Mouse (Mus musculus): Measurements from ENCODE around the gene Tmem262. TPM values are rescaled to one million over a fixed set of nuclear protein-coding genes. Genes with fewer than 3 reads are reported as not detected.

Tmem262 gene
- total RNA-seq (2014; rRNA removed) (not detected in 2 replicates), polyA plus RNA-seq (2015; fragmentation: Nextera tagmentation; extraction: Ambion mirVana) (not detected in 2 replicates)

DNA sequence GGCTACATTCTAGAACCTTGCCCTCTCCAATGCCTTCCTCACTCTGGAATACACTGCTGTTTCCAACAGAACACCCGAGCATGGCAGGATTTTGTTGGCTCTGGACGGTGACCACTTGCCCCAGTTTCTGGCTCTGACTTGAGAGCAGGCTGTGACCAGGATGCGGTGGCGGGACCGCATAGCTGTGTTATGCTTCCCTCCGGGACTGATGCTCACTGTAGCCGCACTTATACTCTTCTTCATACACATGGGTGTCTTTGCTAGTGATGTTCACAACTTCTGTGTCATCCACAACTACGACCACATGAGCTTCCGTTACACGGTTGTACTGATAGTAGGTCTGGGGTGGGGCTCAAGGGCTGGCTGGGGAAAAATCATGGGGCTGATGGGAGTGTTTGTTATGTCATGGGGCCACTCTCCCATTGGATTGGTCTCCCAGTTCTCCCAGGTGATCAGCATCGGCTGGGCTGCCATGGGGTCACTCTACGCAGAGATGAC is at the start of gene Tmem262:
Gene Tmem262, plus strand, starts transcription at position 51 of the 498 bp plus-strand sequence.
- ATAC-seq: no peak
- no peaks in the 10 kb centered on the region for H3K27me3 ChIP-seq (ENCODE audit: insufficient read depth, low read length)

DNA sequence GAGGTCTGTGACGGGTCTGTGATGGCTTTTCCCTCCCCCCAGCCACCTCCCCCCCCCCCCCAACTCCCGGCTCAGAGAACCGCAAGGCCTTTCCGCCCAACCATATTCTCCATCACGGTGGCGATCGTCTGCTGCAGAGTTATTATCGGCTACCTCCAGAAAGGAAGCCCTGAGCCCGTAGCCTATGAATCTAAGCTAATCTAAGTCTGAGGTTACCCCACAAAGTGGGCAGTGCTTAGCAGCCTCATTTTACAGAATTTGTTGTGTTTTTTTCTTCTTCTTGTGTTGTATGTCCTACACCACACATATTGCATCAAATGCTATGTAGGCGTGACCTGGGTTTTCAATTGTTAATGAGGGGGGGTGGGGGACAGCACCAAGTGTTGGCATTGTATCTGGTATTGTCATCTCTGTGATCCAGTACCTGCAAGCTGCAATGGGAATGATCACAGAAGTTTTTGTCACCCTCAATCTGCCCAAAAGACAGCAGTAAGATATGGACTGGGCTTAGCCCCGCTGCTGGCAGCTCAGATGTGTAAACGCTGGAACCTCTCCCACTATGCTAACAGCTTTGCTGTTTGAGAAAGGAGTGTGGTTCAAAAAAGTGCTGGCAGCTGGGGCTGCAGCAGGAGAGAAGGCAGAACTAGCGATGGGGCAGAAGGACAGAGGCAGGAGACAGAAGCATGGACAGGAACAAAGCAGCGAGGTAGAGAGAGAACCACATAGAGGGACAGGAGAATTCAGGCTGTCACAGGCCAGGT is 49.1 kb upstream of the Tmem262 start:
- WGBS: 78% methylated on average over 14 of the region's 14 CpGs
- H3K36me3 ChIP-seq (ENCODE audit: insufficient read depth): no peaks in the 10 kb centered on the region
- H3K4me3 ChIP-seq (ENCODE audit: low read depth, low read length): no peak overlapping the region
- ATAC-seq (no peak), DNase-seq (no peak)
- no peak overlapping the region for H3K27ac ChIP-seq (ENCODE audit: low read depth, low read length)
- TF ChIP-seq CTCF (IDR thresholded peaks at IDR 0.05; ENCODE audit: low read depth): no peak
- no peaks in the 10 kb centered on the region for H3K27me3 ChIP-seq (ENCODE audit: insufficient read depth, low read length)
- no peak overlapping the region for H3K9ac ChIP-seq
- no peaks in the 10 kb centered on the region for H3K9me3 ChIP-seq (ENCODE audit: low read length)
- H3K4me2 ChIP-seq (ENCODE audit: low read depth): no peak overlapping the region
- H3K4me1 ChIP-seq (ENCODE audit: insufficient read depth): no peaks in the 10 kb centered on the region

More for the DNA sequence above, at the start of gene Tmem262:
- no peak within 1 kb of the TSS for H3K4me3 ChIP-seq (ENCODE audit: low read depth, low read length)
- no peak for TF ChIP-seq CTCF (IDR thresholded peaks at IDR 0.05; ENCODE audit: low read depth)
- no peak for DNase-seq
- peaks cover 15% of the 10 kb centered on the region; the same call in 1 of the 2 replicates for H3K4me1 ChIP-seq (ENCODE audit: insufficient read depth)
- H3K36me3 ChIP-seq (ENCODE audit: insufficient read depth): peaks cover 41% of the 10 kb centered on the region
- no peak within 1 kb of the TSS for H3K27ac ChIP-seq (ENCODE audit: low read depth, low read length)
- H3K9ac ChIP-seq: no peak within 1 kb of the TSS
- H3K4me2 ChIP-seq (ENCODE audit: low read depth): no peak within 1 kb of the TSS
- 92% methylated on average over 12 of the region's 12 CpGs for WGBS
- no peaks in the 10 kb centered on the region for H3K9me3 ChIP-seq (ENCODE audit: low read length)

GRCm38 (mm10) chr19:6035966-6036585 is 43.8 kb upstream of the Tmem262 start:
- H3K27ac ChIP-seq (ENCODE audit: low read depth, low read length): no peak overlapping the region
- no peaks in the 10 kb centered on the region for H3K9me3 ChIP-seq (ENCODE audit: low read length)
- H3K4me3 ChIP-seq (ENCODE audit: low read depth, low read length): no peak overlapping the region
- no peak for ATAC-seq
- H3K9ac ChIP-seq: no peak overlapping the region
- no peaks in the 10 kb centered on the region for H3K4me1 ChIP-seq (ENCODE audit: insufficient read depth)
- no peaks in the 10 kb centered on the region for H3K27me3 ChIP-seq (ENCODE audit: insufficient read depth, low read length)
- no peak overlapping the region for H3K4me2 ChIP-seq (ENCODE audit: low read depth)
- H3K36me3 ChIP-seq (ENCODE audit: insufficient read depth): no peaks in the 10 kb centered on the region
- DNase-seq: no peak
- TF ChIP-seq CTCF (IDR thresholded peaks at IDR 0.05; ENCODE audit: low read depth): no peak
- WGBS: 83% methylated on average over 9 of the region's 9 CpGs

- Histone ChIP-seq H3K36me3 (ENCODE audit: insufficient read depth) (no peaks in the 10 kb centered on the region), H3K27ac (ENCODE audit: low read depth, low read length) (no peak overlapping the region), H3K9ac (no peak overlapping the region), H3K4me3 (ENCODE audit: low read depth, low read length) (no peak overlapping the region), H3K27me3 (ENCODE audit: insufficient read depth, low read length) (no peaks in the 10 kb centered on the region), H3K9me3 (ENCODE audit: low read length) (no peaks in the 10 kb centered on the region), H3K4me1 (ENCODE audit: insufficient read depth) (no peaks in the 10 kb centered on the region), H3K4me2 (ENCODE audit: low read depth) (no peak overlapping the region)
- ATAC-seq: no peak
- DNase-seq: no peak
- TF ChIP-seq CTCF (IDR thresholded peaks at IDR 0.05; ENCODE audit: low read depth): no peak
Measured at GRCm38 (mm10) chr19:6037695-6038094, 42.1 kb upstream of the Tmem262 start.

DNA sequence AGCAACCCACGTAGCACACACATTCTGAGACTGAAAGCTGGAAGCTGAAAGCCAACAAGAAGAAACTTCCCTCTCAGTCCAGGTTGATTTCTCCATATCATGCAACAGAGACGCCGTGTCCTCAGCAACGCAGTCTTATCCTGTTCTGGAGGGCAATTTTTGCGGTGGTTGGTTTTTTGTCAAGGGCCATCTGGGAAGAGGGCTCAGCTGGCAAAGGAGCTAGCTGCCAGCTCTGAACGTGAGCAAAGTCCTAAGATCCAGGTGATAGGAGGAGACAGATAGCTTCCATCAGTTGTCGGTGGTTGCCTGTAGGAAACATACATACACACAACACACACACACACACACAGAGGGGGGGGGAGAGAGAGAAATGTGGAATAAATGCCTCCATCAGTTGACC is 41.5 kb upstream of the Tmem262 start:
- WGBS: 76% methylated on average over 7 of the region's 7 CpGs
- H3K9me3 ChIP-seq (ENCODE audit: low read length): no peaks in the 10 kb centered on the region
- DNase-seq: no peak
- H3K27ac ChIP-seq (ENCODE audit: low read depth, low read length): no peak overlapping the region
- no peak overlapping the region for H3K4me3 ChIP-seq (ENCODE audit: low read depth, low read length)
- no peak overlapping the region for H3K9ac ChIP-seq
- no peak overlapping the region for H3K4me2 ChIP-seq (ENCODE audit: low read depth)
- no peaks in the 10 kb centered on the region for H3K4me1 ChIP-seq (ENCODE audit: insufficient read depth)
- no peak for ATAC-seq
- no peak for TF ChIP-seq CTCF (IDR thresholded peaks at IDR 0.05; ENCODE audit: low read depth)
- no peaks in the 10 kb centered on the region for H3K36me3 ChIP-seq (ENCODE audit: insufficient read depth)
- no peaks in the 10 kb centered on the region for H3K27me3 ChIP-seq (ENCODE audit: insufficient read depth, low read length)

DNA sequence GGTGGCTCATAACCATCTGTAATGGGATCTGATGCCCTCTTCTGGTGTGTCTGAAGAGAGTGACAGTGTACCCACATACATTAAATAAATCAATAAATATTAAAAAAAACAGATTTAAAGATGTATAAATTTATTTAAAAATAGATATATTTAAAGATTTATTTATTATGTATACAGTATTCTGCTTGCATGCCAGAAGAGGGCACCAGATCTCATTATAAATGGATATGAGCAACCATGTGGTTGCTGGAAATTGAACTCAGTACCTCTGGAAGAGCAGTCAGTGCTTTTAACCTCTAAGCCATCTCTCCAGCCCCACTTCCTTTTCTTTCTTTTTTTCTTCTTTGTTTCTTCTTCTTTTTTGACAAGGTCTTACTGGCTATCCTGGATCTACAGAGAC is 39.8 kb upstream of the Tmem262 start:
- ATAC-seq (no peak), DNase-seq (no peak)
- no peak overlapping the region for H3K4me2 ChIP-seq (ENCODE audit: low read depth)
- H3K4me3 ChIP-seq (ENCODE audit: low read depth, low read length): no peak overlapping the region
- no peaks in the 10 kb centered on the region for H3K9me3 ChIP-seq (ENCODE audit: low read length)
- H3K4me1 ChIP-seq (ENCODE audit: insufficient read depth): no peaks in the 10 kb centered on the region
- no peak overlapping the region for H3K27ac ChIP-seq (ENCODE audit: low read depth, low read length)
- no peak overlapping the region for H3K9ac ChIP-seq
- no peak for TF ChIP-seq CTCF (IDR thresholded peaks at IDR 0.05; ENCODE audit: low read depth)
- H3K27me3 ChIP-seq (ENCODE audit: insufficient read depth, low read length): no peaks in the 10 kb centered on the region
- H3K36me3 ChIP-seq (ENCODE audit: insufficient read depth): no peaks in the 10 kb centered on the region

DNA sequence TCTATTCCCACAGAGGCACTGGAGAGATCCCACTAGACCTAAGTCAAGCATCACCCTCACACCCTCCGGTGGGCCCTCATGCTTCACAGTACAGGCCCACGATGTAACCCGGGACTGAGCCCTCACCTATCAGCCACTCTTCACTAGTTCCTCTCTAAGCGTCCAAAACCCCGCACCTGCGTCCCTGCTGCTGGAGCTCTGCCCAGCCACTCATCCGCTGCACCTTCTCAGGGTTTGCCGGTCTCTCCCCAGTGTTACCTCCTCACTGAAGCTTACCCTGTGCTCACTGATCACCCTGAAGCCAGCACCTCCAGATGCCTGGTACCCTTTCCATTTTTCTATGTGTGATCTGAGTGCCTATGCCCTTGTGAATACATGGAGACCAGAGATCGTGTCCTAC is 37.5 kb upstream of the Tmem262 start:
- 84% methylated on average over 9 of the region's 9 CpGs for WGBS
- H3K4me2 ChIP-seq (ENCODE audit: low read depth): no peak overlapping the region
- no peak overlapping the region for H3K27ac ChIP-seq (ENCODE audit: low read depth, low read length)
- no peak overlapping the region for H3K9ac ChIP-seq
- DNase-seq (no peak), ATAC-seq (no peak)
- H3K4me1 ChIP-seq (ENCODE audit: insufficient read depth): peaks cover 5% of the 10 kb centered on the region; the same call in 1 of the 2 replicates
- H3K27me3 ChIP-seq (ENCODE audit: insufficient read depth, low read length): no peaks in the 10 kb centered on the region
- no peak overlapping the region for H3K4me3 ChIP-seq (ENCODE audit: low read depth, low read length)
- H3K36me3 ChIP-seq (ENCODE audit: insufficient read depth): no peaks in the 10 kb centered on the region
- TF ChIP-seq CTCF (IDR thresholded peaks at IDR 0.05; ENCODE audit: low read depth): no peak
- no peaks in the 10 kb centered on the region for H3K9me3 ChIP-seq (ENCODE audit: low read length)
